Mouse (Mus musculus) embryonic stem cell, embryonic (primary cell): ENCODE measurements around the gene Agbl5.

Experiments used
- CTCF ChIA-PET, 4 experiments: fragments of 300-600 bp in 2 of 4; fragments of 350-600 bp in 2 of 4; sonication (Branson Sonifier 250); formaldehyde crosslinking; loops; one replicate each; lab custom pipeline; 2022; ENCODE audit warnings: inconsistent platforms in 2 of 4; lab: Charles Lee
- POLR2A ChIA-PET, 4 experiments: fragments of 300-600 bp in 2 of 4; fragments of 350-600 bp in 2 of 4; sonication (Branson Sonifier 250); formaldehyde crosslinking; loops; one replicate each; lab custom pipeline; 2022; ENCODE audit warnings: antibody characterized with exemption in 4 of 4, inconsistent platforms in 1 of 4; lab: Charles Lee

Gene Agbl5

GRCm38 (mm10) chr5:30944956-30945781 lies 56.7 kb downstream of the Agbl5 start, which contains the start of gene Cgref1:
Cgref1 (minus strand) TSS chr5:30945591.
- POLR2A ChIA-PET = interaction anchor here (0.5 to 2.8 kb wide), 21 partner anchors 8 to 191 kb away, joined by 3 to 14 read pairs (median 3); partner anchors contain the start of genes Preb (in 3 of the 4), Khk (in 2 of the 4), Agbl5 (in 1 of the 4) and Emilin1 (in 1 of the 4)
- CTCF ChIA-PET = interaction anchor here (0.6 to 2.3 kb wide), 24 partner anchors 9 to 1395 kb away, joined by 3 to 15 read pairs (median 4); partner anchors contain the start of genes Khk (in 2 of the 4), Mapre3 (in 1 of the 4) and Preb (in 1 of the 4)

DNA sequence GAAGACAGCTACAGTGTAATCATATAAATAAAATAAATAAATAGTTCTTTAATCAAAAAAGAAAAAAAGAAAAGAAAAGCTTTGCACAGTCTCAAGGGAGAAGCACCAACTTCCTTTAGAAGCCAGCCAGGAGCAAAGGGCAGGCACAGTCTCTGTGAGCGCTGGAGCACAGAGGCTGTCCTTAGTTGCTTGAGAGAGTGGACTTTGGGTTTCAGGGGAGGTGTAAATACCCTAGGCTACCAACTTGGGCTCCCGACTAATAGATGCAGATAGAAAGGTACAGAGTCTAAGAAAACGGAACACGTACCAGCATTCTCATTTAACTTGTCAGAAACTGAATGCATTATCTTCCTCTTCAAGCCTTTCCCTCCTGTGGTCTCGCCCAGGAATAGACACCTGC lies 60.1 kb downstream of the Agbl5 start:
- ChIA-PET CTCF (interaction anchor here in 2 of 4 experiments (1.6 to 2.0 kb wide), 2 partner anchors 56 to 174 kb away, joined by 3 to 8 read pairs; no protein-coding TSS in a partner anchor), POLR2A (interaction anchor here (0.5 to 5.3 kb wide), 14 partner anchors 10 to 237 kb away, joined by 3 to 77 read pairs (median 10); partner anchors contain the start of genes Preb (in 3 of the 4), Ost4 (in 2 of the 4), Agbl5 (in 1 of the 4) and Atraid (in 1 of the 4))

- ChIA-PET POLR2A (interaction anchor here (0.6 to 5.3 kb wide), 92 partner anchors 9 to 1506 kb away, joined by 3 to 77 read pairs (median 4); partner anchors contain the start of genes Preb (in 4 of the 4), Atraid (in 3 of the 4), Khk (in 3 of the 4) and Ost4 (in 3 of the 4)), CTCF (interaction anchor here (0.5 to 2.0 kb wide), 23 partner anchors 9 to 345 kb away, joined by 3 to 13 read pairs (median 4); partner anchors contain the start of gene Preb (in 1 of the 4))
These were observed 61.3 kb downstream of the Agbl5 start for GRCm38 (mm10) chr5:30949654-30950326.

DNA sequence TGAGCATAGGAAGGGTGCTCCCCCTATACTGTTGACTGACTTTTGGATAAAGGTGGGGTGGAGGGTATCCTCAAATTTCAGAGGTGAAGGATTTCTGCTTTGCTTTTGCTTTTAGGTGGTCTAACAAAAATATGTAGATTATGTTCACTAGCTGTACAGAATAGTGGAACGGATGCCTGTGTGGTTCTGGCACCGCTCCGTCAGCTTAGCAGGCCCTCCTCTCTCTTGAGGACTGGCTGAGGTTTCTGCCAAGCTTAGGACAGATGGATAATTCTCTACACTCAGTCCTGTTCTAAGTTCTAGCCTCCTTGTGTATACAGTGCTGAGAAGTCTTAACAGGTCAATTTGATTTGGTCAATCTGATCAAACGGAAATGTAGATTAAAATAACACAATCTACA lies 62.0 kb downstream of the Agbl5 start:
- ChIA-PET CTCF (interaction anchor here (0.5 to 2.0 kb wide), 22 partner anchors 9 to 345 kb away, joined by 3 to 13 read pairs (median 4); partner anchors contain the start of gene Preb (in 1 of the 4)), POLR2A (interaction anchor here (0.6 to 5.3 kb wide), 90 partner anchors 9 to 1507 kb away, joined by 3 to 77 read pairs (median 4); partner anchors contain the start of genes Preb (in 4 of the 4), Atraid (in 3 of the 4), Khk (in 3 of the 4) and Ost4 (in 3 of the 4))

GRCm38 (mm10) chr5:30950922-30951321 lies 62.4 kb downstream of the Agbl5 start:
- ChIA-PET POLR2A (interaction anchor here (0.9 to 5.3 kb wide), 34 partner anchors 9 to 267 kb away, joined by 3 to 77 read pairs (median 6); partner anchors contain the start of genes Preb (in 4 of the 4), Atraid (in 3 of the 4), Khk (in 3 of the 4) and Slc5a6 (in 2 of the 4)), CTCF (interaction anchor here in 3 of 4 experiments (1.0 to 1.4 kb wide), 5 partner anchors 21 to 155 kb away, joined by 3 to 13 read pairs (median 4); no protein-coding TSS in a partner anchor)

- ChIA-PET CTCF (interaction anchor here in 1 of 4 experiments (1.7 kb wide), 1 partner anchor 22 kb away, joined by 6 read pairs; no protein-coding TSS in a partner anchor), POLR2A (interaction anchor here in 2 of 4 experiments (1.1 to 5.3 kb wide), 3 partner anchors 8 to 293 kb away, joined by 3 to 77 read pairs (median 25); partner anchors contain the start of genes Atraid (in 1 of the 2), Preb (in 1 of the 2) and Slc5a6 (in 1 of the 2))
These were observed 63.2 kb downstream of the Agbl5 start for GRCm38 (mm10) chr5:30951706-30952105.

GRCm38 (mm10) chr5:30952551-30952950 lies 64.1 kb downstream of the Agbl5 start:
- ChIA-PET POLR2A (interaction anchor here in 2 of 4 experiments (1.0 to 5.3 kb wide), 8 partner anchors 7 to 294 kb away, joined by 3 to 77 read pairs (median 4); partner anchors contain the start of gene Preb (in 1 of the 2)), CTCF (interaction anchor here in 1 of 4 experiments (1.7 kb wide), 1 partner anchor 23 kb away, joined by 6 read pairs; no protein-coding TSS in a partner anchor)

DNA sequence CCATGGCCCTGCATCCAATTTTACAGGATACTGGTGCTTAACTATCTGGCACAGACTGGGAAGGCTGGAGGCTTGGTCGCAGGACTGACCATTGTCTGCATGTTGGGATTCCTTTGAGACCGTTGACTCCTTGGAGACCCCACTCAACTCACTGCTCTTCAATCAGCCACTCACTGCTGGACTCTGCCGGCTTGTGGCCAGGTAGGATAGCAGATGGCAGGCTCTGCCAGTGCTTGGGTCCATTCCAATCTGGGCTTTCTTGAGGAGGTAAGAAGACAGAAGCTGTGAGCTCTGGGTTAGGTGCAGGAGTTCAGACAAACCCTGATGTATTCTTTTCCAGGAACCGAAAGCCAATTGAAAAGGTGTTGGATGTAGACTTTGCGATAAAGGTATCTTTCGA lies 65.6 kb downstream of the Agbl5 start:
- CTCF ChIA-PET = interaction anchor here in 2 of 4 experiments (0.8 to 1.7 kb wide), 4 partner anchors 8 to 44 kb away, joined by 3 to 5 read pairs (median 4); partner anchors contain the start of gene Cgref1 (in 1 of the 2)

GRCm38 (mm10) chr5:30954556-30954955 lies 66.1 kb downstream of the Agbl5 start:
- POLR2A ChIA-PET = interaction anchor here in 3 of 4 experiments (0.6 to 1.8 kb wide), 12 partner anchors 10 to 163 kb away, joined by 3 to 9 read pairs (median 3); no protein-coding TSS in a partner anchor
- CTCF ChIA-PET = interaction anchor here in 2 of 4 experiments (0.8 to 1.7 kb wide), 4 partner anchors 9 to 44 kb away, joined by 3 to 5 read pairs (median 4); partner anchors contain the start of gene Cgref1 (in 1 of the 2)

More for the DNA sequence above, 65.6 kb downstream of the Agbl5 start:
- POLR2A ChIA-PET = interaction anchor here in 2 of 4 experiments (0.8 to 1.7 kb wide), 6 partner anchors 11 to 163 kb away, joined by 3 to 9 read pairs (median 3); no protein-coding TSS in a partner anchor

DNA sequence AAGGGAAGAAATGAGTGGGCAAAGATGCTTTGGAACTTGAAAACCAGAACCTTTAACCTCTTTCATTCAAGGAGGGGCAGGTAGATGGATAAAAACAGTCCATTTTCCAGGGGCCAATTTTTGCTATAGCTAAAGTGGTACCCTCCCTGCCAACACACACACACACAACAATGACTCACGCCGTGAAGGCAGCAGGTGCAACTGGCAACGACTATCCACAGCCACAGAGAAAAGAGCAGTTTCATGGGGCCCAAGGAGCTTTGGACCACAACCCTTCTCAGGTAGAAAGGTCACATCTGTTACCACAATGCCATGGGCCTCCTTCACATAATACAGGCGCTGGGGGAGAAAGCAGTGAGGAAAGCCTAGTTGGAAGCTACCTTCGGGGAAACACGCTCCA lies 67.3 kb downstream of the Agbl5 start:
- ChIA-PET POLR2A (interaction anchor here in 2 of 4 experiments (0.5 to 1.8 kb wide), 13 partner anchors 14 to 224 kb away, joined by 3 to 7 read pairs (median 3); partner anchors contain the start of genes Cad (in 1 of the 2), Gm29609 (in 1 of the 2), Gtf3c2 (in 1 of the 2) and Khk (in 1 of the 2)), CTCF (interaction anchor here in 1 of 4 experiments (1.6 kb wide), 1 partner anchor 8 kb away, joined by 4 read pairs; no protein-coding TSS in a partner anchor)
